8 mouse cellular contexts compared by ENCODE assay signal in genomic region chr4:128729709-128730037, GRCm38 (mm10). TPM values are rescaled to one million over a fixed set of nuclear protein-coding genes. Genes with fewer than 3 reads are reported as not detected.
A peak's percentile ranks its signal among the peaks of the same experiment; 100 is the strongest.
DNase-seq lines count a peak whose midpoint lies in the region; ATAC-seq lines count a peak whose summit lies in the region.

No protein-coding gene starts in this region.

- peaks cover 12% of the 10 kb centered on the region for H3K36me3 ChIP-seq in heart, embryonic 14.5 days (ENCODE audit: control insufficient read depth, insufficient read depth, low read length)
- no peaks in the 10 kb centered on the region for H3K36me3 ChIP-seq in midbrain, embryonic 11.5 days (ENCODE audit: control insufficient read depth, insufficient read depth, low read length)

- peaks cover 32 to 63% of the 10 kb centered on the region in 2 experiments for H3K4me1 ChIP-seq in heart, embryonic 14.5 days (ENCODE audit: control insufficient read depth in 2 of 2, insufficient read depth in 2 of 2, low read length in 2 of 2)
- peaks cover 65% of the 10 kb centered on the region for H3K4me1 ChIP-seq in midbrain, embryonic 11.5 days (ENCODE audit: control insufficient read depth, insufficient read depth, low read length)

- peak overlapping the region; percentile 84 for H3K4me2 ChIP-seq in heart, embryonic 14.5 days (ENCODE audit: low read length)
- peak overlapping the region; percentile 94 for H3K4me2 ChIP-seq in midbrain, embryonic 11.5 days

- no peaks in the 10 kb centered on the region for H3K9me3 ChIP-seq in heart, embryonic 14.5 days (ENCODE audit: control insufficient read depth, low read length)
- no peaks in the 10 kb centered on the region for H3K9me3 ChIP-seq in midbrain, embryonic 11.5 days (ENCODE audit: control insufficient read depth, low read length)

- ATAC-seq in heart, embryonic 14.5 days (ENCODE audit: insufficient number of reproducible peaks, insufficient read depth, low FRiP score, low read depth) = no peak
- ATAC-seq in midbrain, embryonic 11.5 days (ENCODE audit: low FRiP score) = no peak
- ATAC-seq in cerebellum, adult (ENCODE audit: insufficient number of reproducible peaks, low FRiP score, low TSS enrichment) = no peak

- peak; percentile 30 for DNase-seq in thymus, postnatal 14 days
- no peak for DNase-seq in thymus, postnatal 36 days
- DNase-seq in kidney, postnatal 4 days = peak; percentile 67 to 73
- DNase-seq in midbrain, embryonic 11.5 days (ENCODE audit: low spot score, missing footprints) = no peak
- DNase-seq in layer of hippocampus, adult 11-12 months (ENCODE audit: low spot score) = no peak
- no peak for DNase-seq in urinary bladder, postnatal 10 days (ENCODE audit: low spot score)

- H3K4me3 ChIP-seq in heart, embryonic 14.5 days (ENCODE audit: control insufficient read depth in 1 of 2, insufficient read depth in 1 of 2, low read depth in 1 of 2, low read length in 2 of 2) = peak overlapping the region; percentile 66 to 97
- H3K4me3 ChIP-seq in midbrain, embryonic 11.5 days (ENCODE audit: low read depth, low read length) = peak overlapping the region; percentile 98

- H3K9ac ChIP-seq in heart, embryonic 14.5 days (ENCODE audit: low read length) = peak overlapping the region; percentile 96
- peak overlapping the region; percentile 100 for H3K9ac ChIP-seq in midbrain, embryonic 11.5 days (ENCODE audit: low read length)

- whole genome bisulfite sequencing in heart, embryonic 14.5 days = 38% methylated on average over 5 of the region's 5 CpGs
- 15% methylated on average over 5 of the region's 5 CpGs for WGBS in midbrain, embryonic 11.5 days

- H3K27me3 ChIP-seq in heart, embryonic 14.5 days (ENCODE audit: control insufficient read depth, insufficient read depth, low read length) = no peaks in the 10 kb centered on the region
- no peaks in the 10 kb centered on the region for H3K27me3 ChIP-seq in midbrain, embryonic 11.5 days (ENCODE audit: control insufficient read depth, insufficient read depth, low read length)

- H3K27ac ChIP-seq in heart, embryonic 14.5 days (replicated peaks in 1 of 2; ENCODE audit: control insufficient read depth in 1 of 2, insufficient read depth in 1 of 2, low read depth in 2 of 2, low read length in 2 of 2) = peak overlapping the region; percentile 83 to 94
- H3K27ac ChIP-seq in midbrain, embryonic 11.5 days (ENCODE audit: low read depth, low read length) = peak overlapping the region; percentile 96; the same call in 1 of the 2 replicates

RNA-seq across cellular contexts. Expression of gene A3galt2, which starts 25.5 kb away (rescaled TPM):
- polyA plus RNA-seq in heart, embryonic 14.5 days (2014; fragmentation: Nextera tagmentation; extraction: Ambion mirVana) = 0.12 and 0.13 TPM in 2 replicates
- 0.15 and 0.18 TPM in 2 replicates for polyA plus RNA-seq in midbrain, embryonic 11.5 days (2014; fragmentation: Nextera tagmentation; extraction: Ambion mirVana)

Comparison
In these comparisons a context has a peak if more than half of its experiments do, and no peak if none do; other contexts are left out.
1. DNase-seq: peak in thymus, postnatal 14 days (single experiment) and kidney, postnatal 4 days (2 of 2); none in thymus, postnatal 36 days (0 of 2), midbrain, embryonic 11.5 days (single experiment), layer of hippocampus, adult 11-12 months (single experiment) and urinary bladder, postnatal 10 days (single experiment).